Mouse (Mus musculus): ENCODE data around the gene Hpdl. TPM values are rescaled to one million over a fixed set of nuclear protein-coding genes. Genes with fewer than 3 reads are reported as not detected.

Gene Hpdl
- total and polyA plus RNA-seq, 2 experiments from 2014 or later = 0.55 to 0.74 TPM

- TF ChIP-seq CTCF (IDR thresholded peaks at IDR 0.05) = no peak
- H3K4me3 ChIP-seq (ENCODE audit: low read depth, low read length) = no peak overlapping the region
- no peak for DNase-seq (ENCODE audit: low spot score)
- no peak overlapping the region for H3K9ac ChIP-seq (replicated peaks; ENCODE audit: low read length, poor library complexity, severe bottlenecking)
- no peak for ATAC-seq (ENCODE audit: low FRiP score)
- no peak overlapping the region for H3K4me2 ChIP-seq (ENCODE audit: low read depth, low read length, poor library complexity, severe bottlenecking)
- no peaks in the 10 kb centered on the region for H3K9me3 ChIP-seq (ENCODE audit: low read length)
- no peaks in the 10 kb centered on the region for H3K4me1 ChIP-seq (ENCODE audit: insufficient read depth, low read length)
- H3K36me3 ChIP-seq (ENCODE audit: insufficient read depth, low read length) = no peaks in the 10 kb centered on the region
- no peaks in the 10 kb centered on the region; the same call in 1 of the 2 replicates for H3K27me3 ChIP-seq (ENCODE audit: insufficient read depth, low read length)
- H3K27ac ChIP-seq (ENCODE audit: low read depth, low read length) = no peak overlapping the region
- WGBS = 6% methylated on average over 8 of the region's 8 CpGs
Measured at GRCm38 (mm10) chr4:116782171-116782570, 39.3 kb downstream of the Hpdl start.

DNA sequence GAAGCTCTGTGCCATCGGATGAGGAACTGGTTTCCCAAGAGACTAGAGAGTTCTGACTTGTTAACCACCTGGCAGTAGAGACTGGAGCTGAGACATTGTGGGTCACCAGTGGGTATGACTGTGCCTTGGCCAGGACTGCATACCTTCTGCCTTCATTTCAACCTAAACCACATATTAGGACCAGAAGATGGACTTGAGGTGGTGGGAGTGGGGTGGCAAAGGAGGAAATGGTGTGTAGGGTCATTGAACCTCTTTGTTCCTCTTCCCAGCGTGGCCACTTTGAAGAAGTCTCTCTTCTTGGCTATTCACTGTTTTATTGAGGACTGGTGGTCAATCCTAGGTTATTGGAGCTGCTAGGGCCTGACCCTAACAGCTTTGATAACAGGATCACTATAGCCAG, 40.1 kb downstream of the Hpdl start:
- no peaks in the 10 kb centered on the region for H3K9me3 ChIP-seq (ENCODE audit: low read length)
- TF ChIP-seq CTCF (IDR thresholded peaks at IDR 0.05) = no peak
- WGBS = 51% methylated on average over 2 of the region's 2 CpGs

GRCm38 (mm10) chr4:116780541-116780940, 41.0 kb downstream of the Hpdl start:
- no peak overlapping the region for H3K4me2 ChIP-seq (ENCODE audit: low read depth, low read length, poor library complexity, severe bottlenecking)
- no peak for DNase-seq (ENCODE audit: low spot score)
- no peaks in the 10 kb centered on the region; the same call in 1 of the 2 replicates for H3K27me3 ChIP-seq (ENCODE audit: insufficient read depth, low read length)
- no peak for TF ChIP-seq CTCF (IDR thresholded peaks at IDR 0.05)
- no peaks in the 10 kb centered on the region for H3K9me3 ChIP-seq (ENCODE audit: low read length)
- no peaks in the 10 kb centered on the region for H3K36me3 ChIP-seq (ENCODE audit: insufficient read depth, low read length)
- no peak overlapping the region for H3K9ac ChIP-seq (replicated peaks; ENCODE audit: low read length, poor library complexity, severe bottlenecking)
- H3K4me1 ChIP-seq (ENCODE audit: insufficient read depth, low read length) = no peaks in the 10 kb centered on the region
- WGBS = 85% methylated on average over 2 of the region's 2 CpGs
- no peak for ATAC-seq (ENCODE audit: low FRiP score)
- no peak overlapping the region for H3K27ac ChIP-seq (ENCODE audit: low read depth, low read length)
- H3K4me3 ChIP-seq (ENCODE audit: low read depth, low read length) = no peak overlapping the region

More for the DNA sequence above, 40.1 kb downstream of the Hpdl start:
- no peak for ATAC-seq (ENCODE audit: low FRiP score)
- Histone ChIP-seq H3K4me3 (ENCODE audit: low read depth, low read length) (no peak overlapping the region), H3K9ac (replicated peaks; ENCODE audit: low read length, poor library complexity, severe bottlenecking) (no peak overlapping the region), H3K4me2 (ENCODE audit: low read depth, low read length, poor library complexity, severe bottlenecking) (no peak overlapping the region), H3K36me3 (ENCODE audit: insufficient read depth, low read length) (no peaks in the 10 kb centered on the region), H3K4me1 (ENCODE audit: insufficient read depth, low read length) (no peaks in the 10 kb centered on the region), H3K27ac (ENCODE audit: low read depth, low read length) (no peak overlapping the region), H3K27me3 (ENCODE audit: insufficient read depth, low read length) (no peaks in the 10 kb centered on the region; the same call in 1 of the 2 replicates)
- no peak for DNase-seq (ENCODE audit: low spot score)

DNA sequence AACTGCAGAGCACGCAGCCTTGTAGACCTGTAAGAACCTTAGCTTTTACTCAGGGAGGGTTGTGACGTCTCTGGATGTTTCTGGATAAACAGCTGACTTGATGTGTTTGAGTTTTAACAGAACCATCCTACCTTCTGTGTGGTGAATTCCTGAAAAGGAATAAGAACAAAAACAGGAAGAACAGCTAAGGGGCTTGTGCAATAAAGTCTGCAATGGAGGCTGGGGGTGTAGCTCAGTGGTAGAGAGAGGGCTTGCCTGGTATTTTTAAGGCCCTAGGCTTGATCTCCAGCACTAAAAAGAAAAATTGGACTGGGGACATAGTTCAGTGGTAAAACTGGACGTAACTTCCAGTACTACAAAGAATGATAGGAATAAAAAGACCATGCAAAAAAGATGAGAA, 44.4 kb downstream of the Hpdl start:
- no peaks in the 10 kb centered on the region for H3K36me3 ChIP-seq (ENCODE audit: insufficient read depth, low read length)
- no peak overlapping the region for H3K4me3 ChIP-seq (ENCODE audit: low read depth, low read length)
- H3K4me2 ChIP-seq (ENCODE audit: low read depth, low read length, poor library complexity, severe bottlenecking) = no peak overlapping the region
- H3K9ac ChIP-seq (replicated peaks; ENCODE audit: low read length, poor library complexity, severe bottlenecking) = no peak overlapping the region
- no peaks in the 10 kb centered on the region for H3K27me3 ChIP-seq (ENCODE audit: insufficient read depth, low read length)
- H3K9me3 ChIP-seq (ENCODE audit: low read length) = no peaks in the 10 kb centered on the region
- no peak for DNase-seq (ENCODE audit: low spot score)
- no peak for ATAC-seq (ENCODE audit: low FRiP score)
- no peak overlapping the region for H3K27ac ChIP-seq (ENCODE audit: low read depth, low read length)
- 91% methylated on average over 3 of the region's 3 CpGs for WGBS
- no peaks in the 10 kb centered on the region for H3K4me1 ChIP-seq (ENCODE audit: insufficient read depth, low read length)
- TF ChIP-seq CTCF (IDR thresholded peaks at IDR 0.05) = no peak

DNA sequence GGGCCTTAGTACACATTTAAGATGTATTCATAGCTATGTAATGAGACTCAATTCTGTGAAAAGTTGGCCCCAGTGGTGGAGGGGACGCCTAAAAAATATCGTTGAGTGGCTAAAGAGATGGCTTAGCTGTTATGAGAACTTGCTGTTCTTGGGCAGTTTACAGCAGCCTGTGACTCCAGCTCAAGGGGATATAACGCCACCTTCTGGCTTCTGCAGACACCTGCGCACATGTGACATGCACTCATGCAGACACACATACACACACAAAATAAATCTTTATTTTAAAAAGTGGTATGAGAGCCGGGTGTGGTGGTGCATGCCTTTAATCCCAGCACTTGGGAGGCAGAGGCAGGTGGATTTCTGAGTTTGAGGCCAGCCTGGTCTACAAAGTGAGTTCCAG, 45.1 kb downstream of the Hpdl start:
- Histone ChIP-seq H3K4me1 (ENCODE audit: insufficient read depth, low read length) (no peaks in the 10 kb centered on the region), H3K9ac (replicated peaks; ENCODE audit: low read length, poor library complexity, severe bottlenecking) (no peak overlapping the region), H3K9me3 (ENCODE audit: low read length) (no peaks in the 10 kb centered on the region), H3K4me2 (ENCODE audit: low read depth, low read length, poor library complexity, severe bottlenecking) (no peak overlapping the region), H3K36me3 (ENCODE audit: insufficient read depth, low read length) (no peaks in the 10 kb centered on the region), H3K27ac (ENCODE audit: low read depth, low read length) (no peak overlapping the region), H3K4me3 (ENCODE audit: low read depth, low read length) (no peak overlapping the region), H3K27me3 (ENCODE audit: insufficient read depth, low read length) (no peaks in the 10 kb centered on the region)
- ATAC-seq (ENCODE audit: low FRiP score) (no peak), DNase-seq (ENCODE audit: low spot score) (no peak)
- no peak for TF ChIP-seq CTCF (IDR thresholded peaks at IDR 0.05)
- 91% methylated on average over 5 of the region's 5 CpGs for WGBS

Other genes starting within 250 kb of the Hpdl start
- gene Ccdc17, start 225.1 kb downstream of the Hpdl start, total RNA-seq (2014; rRNA removed) = 0.44 and 5.1 TPM in 2 replicates
- 3.2 and 4.1 TPM in 2 replicates for gene Ccdc17, start 225.1 kb downstream of the Hpdl start, polyA plus RNA-seq (2015; fragmentation: Nextera tagmentation; extraction: Ambion mirVana)
- gene Nasp, start 193.8 kb downstream of the Hpdl start, total RNA-seq (2014; rRNA removed) = 51.6 and 78.7 TPM in 2 replicates
- 67.2 and 76.3 TPM in 2 replicates for gene Nasp, start 193.8 kb downstream of the Hpdl start, polyA plus RNA-seq (2015; fragmentation: Nextera tagmentation; extraction: Ambion mirVana)
- 475 and 495 TPM in 2 replicates for gene Akr1a1, start 170.0 kb downstream of the Hpdl start, total RNA-seq (2014; rRNA removed)
- gene Akr1a1, start 170.0 kb downstream of the Hpdl start, polyA plus RNA-seq (2015; fragmentation: Nextera tagmentation; extraction: Ambion mirVana) = 684 and 729 TPM in 2 replicates
- gene Prdx1, start 136.2 kb downstream of the Hpdl start, total RNA-seq (2014; rRNA removed) = 171 and 207 TPM in 2 replicates
- 546 and 551 TPM in 2 replicates for gene Prdx1, start 136.2 kb downstream of the Hpdl start, polyA plus RNA-seq (2015; fragmentation: Nextera tagmentation; extraction: Ambion mirVana)
- gene Mmachc, start 113.3 kb downstream of the Hpdl start, total RNA-seq (2014; rRNA removed) = 20.8 and 24.3 TPM in 2 replicates
- gene Mmachc, start 113.3 kb downstream of the Hpdl start, polyA plus RNA-seq (2015; fragmentation: Nextera tagmentation; extraction: Ambion mirVana) = 16.6 and 16.8 TPM in 2 replicates
- 10.3 and 10.9 TPM in 2 replicates for gene Ccdc163, start 113.2 kb downstream of the Hpdl start, total RNA-seq (2014; rRNA removed)
- gene Ccdc163, start 113.2 kb downstream of the Hpdl start, polyA plus RNA-seq (2015; fragmentation: Nextera tagmentation; extraction: Ambion mirVana) = 4.7 and 5.4 TPM in 2 replicates
- gene Tesk2, start 100.8 kb downstream of the Hpdl start, total RNA-seq (2014; rRNA removed) = 0.77 and 2.5 TPM in 2 replicates
- gene Tesk2, start 100.8 kb downstream of the Hpdl start, polyA plus RNA-seq (2015; fragmentation: Nextera tagmentation; extraction: Ambion mirVana) = 1.6 and 1.7 TPM in 2 replicates
- 38.9 and 42.9 TPM in 2 replicates for gene Toe1, start 14.1 kb downstream of the Hpdl start, total RNA-seq (2014; rRNA removed)
- 22.5 and 26.2 TPM in 2 replicates for gene Toe1, start 14.1 kb downstream of the Hpdl start, polyA plus RNA-seq (2015; fragmentation: Nextera tagmentation; extraction: Ambion mirVana)
- gene Mutyh, start 14.0 kb downstream of the Hpdl start, total RNA-seq (2014; rRNA removed) = 5.1 and 5.6 TPM in 2 replicates
- gene Mutyh, start 14.0 kb downstream of the Hpdl start, polyA plus RNA-seq (2015; fragmentation: Nextera tagmentation; extraction: Ambion mirVana) = 3.0 and 4.5 TPM in 2 replicates
- gene Zswim5, start 55.7 kb upstream of the Hpdl start, total RNA-seq (2014; rRNA removed) = 20.1 and 23.0 TPM in 2 replicates
- 2.2 and 2.4 TPM in 2 replicates for gene Zswim5, start 55.7 kb upstream of the Hpdl start, polyA plus RNA-seq (2015; fragmentation: Nextera tagmentation; extraction: Ambion mirVana)
- 25.5 and 50.0 TPM in 2 replicates for gene Urod, start 172.7 kb upstream of the Hpdl start, total RNA-seq (2014; rRNA removed)
- 36.6 and 36.8 TPM in 2 replicates for gene Urod, start 172.7 kb upstream of the Hpdl start, polyA plus RNA-seq (2015; fragmentation: Nextera tagmentation; extraction: Ambion mirVana)
- gene Hectd3, start 173.6 kb upstream of the Hpdl start, total RNA-seq (2014; rRNA removed) = 45.5 and 46.5 TPM in 2 replicates
- gene Hectd3, start 173.6 kb upstream of the Hpdl start, polyA plus RNA-seq (2015; fragmentation: Nextera tagmentation; extraction: Ambion mirVana) = 20.2 and 22.6 TPM in 2 replicates
- gene Eif2b3, start 197.7 kb upstream of the Hpdl start, total RNA-seq (2014; rRNA removed) = 20.7 and 21.7 TPM in 2 replicates
- gene Eif2b3, start 197.7 kb upstream of the Hpdl start, polyA plus RNA-seq (2015; fragmentation: Nextera tagmentation; extraction: Ambion mirVana) = 57.5 and 58.4 TPM in 2 replicates

Data from midbrain, postnatal 0 days (tissue).